Mouse (Mus musculus): ENCODE data around the gene Sgce. TPM values are rescaled to one million over a fixed set of nuclear protein-coding genes. Genes with fewer than 3 reads are reported as not detected.
"Not testable (repeated sequence)": the region's sequence is repeated elsewhere in the genome, so short reads cannot be mapped to it uniquely, and the experiment has no call there.

The Sgce gene
- total RNA-seq, 4 experiments from 2014 or later = 33.0 to 37.0 (median 35.7) TPM

GRCm38 (mm10) chr6:4653741-4654140 is 93.3 kb downstream of the Sgce start:
- DNase-seq (ENCODE audit: low spot score in 2 of 2) = not testable (repeated sequence)

GRCm38 (mm10) chr6:4652596-4653134 is 94.3 kb downstream of the Sgce start:
- no peak for DNase-seq (ENCODE audit: low spot score in 2 of 2)

GRCm38 (mm10) chr6:4647351-4647750 is 99.7 kb downstream of the Sgce start:
- DNase-seq (ENCODE audit: low spot score in 2 of 2) = no peak

GRCm38 (mm10) chr6:4642068-4642467 is 104.9 kb downstream of the Sgce start:
- DNase-seq (ENCODE audit: low spot score in 2 of 2) = no peak

GRCm38 (mm10) chr6:4634804-4635203 is 112.2 kb downstream of the Sgce start:
- no peak for DNase-seq (ENCODE audit: low spot score in 2 of 2)

GRCm38 (mm10) chr6:4633189-4633588 is 113.8 kb downstream of the Sgce start:
- no peak for DNase-seq (ENCODE audit: low spot score in 2 of 2)

GRCm38 (mm10) chr6:4631464-4631863 is 115.5 kb downstream of the Sgce start:
- no peak for DNase-seq (ENCODE audit: low spot score in 2 of 2)

Other genes starting within 250 kb of the Sgce start
- gene Col1a2, start 242.4 kb downstream of the Sgce start, total RNA-seq (2022) = 10 to 100 TPM; 12.9 to 16.4 (median 16.0) TPM
- 10 to 100 TPM; 46.5 to 58.8 (median 52.6) TPM for gene Casd1, start 146.4 kb downstream of the Sgce start, total RNA-seq (2022)
- 10 to 100 TPM; 15.3 to 18.5 (median 16.4) TPM for gene Peg10, start 99 bp upstream of the Sgce start, total RNA-seq (2022)
- 100 to 1,000 TPM; 205 to 266 (median 234) TPM for gene Ppp1r9a, start 155.7 kb upstream of the Sgce start, total RNA-seq (2022)

Data from left cerebral cortex, adult 8-10 months (tissue).